Mouse (Mus musculus): Measurements from ENCODE around the gene Olfr1417.
"Not testable (repeated sequence)": the region's sequence is repeated elsewhere in the genome, so short reads cannot be mapped to it uniquely, and the experiment has no call there.

The Olfr1417 gene

GRCm38 (mm10) chr19:11839119-11839518 lies at the start of gene Olfr1417:
TSS of gene Olfr1417 (minus strand) at chr19:11839219.
- no peak for DNase-seq (ENCODE audit: low spot score in 2 of 2)

GRCm38 (mm10) chr19:11886265-11886664 lies 47.2 kb upstream of the Olfr1417 start, which contains the start of gene Olfr1420:
TSS of gene Olfr1420 (plus strand) at chr19:11886565.
- DNase-seq (ENCODE audit: low spot score in 2 of 2), result no peak

- DNase-seq (ENCODE audit: low spot score in 2 of 2), result not testable (repeated sequence)
Measured at GRCm38 (mm10) chr19:11878404-11878803, 39.4 kb upstream of the Olfr1417 start.

GRCm38 (mm10) chr19:11875006-11875405 lies 36.0 kb upstream of the Olfr1417 start, which contains the start of gene Olfr1419:
TSS of gene Olfr1419 (minus strand) at chr19:11875106.
- no peak for DNase-seq (ENCODE audit: low spot score in 2 of 2)

GRCm38 (mm10) chr19:11867837-11868236 lies 28.8 kb upstream of the Olfr1417 start:
- no peak for DNase-seq (ENCODE audit: low spot score in 2 of 2)

GRCm38 (mm10) chr19:11860966-11861365 lies 21.9 kb upstream of the Olfr1417 start, which contains the start of gene Olfr1418:
TSS of gene Olfr1418 (minus strand) at chr19:11861066.
- no peak for DNase-seq (ENCODE audit: low spot score in 2 of 2)

GRCm38 (mm10) chr19:11856506-11856905 lies 17.5 kb upstream of the Olfr1417 start:
- DNase-seq (ENCODE audit: low spot score in 2 of 2), result no peak

- DNase-seq (ENCODE audit: low spot score in 2 of 2), result no peak
Measured at GRCm38 (mm10) chr19:11854821-11855220, 15.8 kb upstream of the Olfr1417 start.

- DNase-seq (ENCODE audit: low spot score in 2 of 2), result no peak
Measured at GRCm38 (mm10) chr19:11852652-11853051, 13.6 kb upstream of the Olfr1417 start.

GRCm38 (mm10) chr19:11846333-11846732 lies 7.3 kb upstream of the Olfr1417 start:
- DNase-seq (ENCODE audit: low spot score in 2 of 2), result no peak

GRCm38 (mm10) chr19:11823346-11824065 lies 15.5 kb downstream of the Olfr1417 start:
- DNase-seq (ENCODE audit: low spot score in 2 of 2), result no peak

GRCm38 (mm10) chr19:11820211-11820610 lies 18.8 kb downstream of the Olfr1417 start:
- no peak for DNase-seq (ENCODE audit: low spot score in 2 of 2)

GRCm38 (mm10) chr19:11819800-11820199 lies 19.2 kb downstream of the Olfr1417 start:
- peak; percentile 16 to 57 for DNase-seq (ENCODE audit: low spot score in 2 of 2)

- peak in 1 of 2 experiments; percentile 5 for DNase-seq (ENCODE audit: low spot score in 2 of 2)
Measured at GRCm38 (mm10) chr19:11819143-11819700, 19.8 kb downstream of the Olfr1417 start, which contains the start of gene Stx3. TSS of gene Stx3 (minus strand) at chr19:11819403.

GRCm38 (mm10) chr19:11818199-11819142 lies 20.5 kb downstream of the Olfr1417 start:
- DNase-seq (ENCODE audit: low spot score in 2 of 2), result peak; percentile 14 to 25

- DNase-seq (ENCODE audit: low spot score in 2 of 2), result no peak
Measured at GRCm38 (mm10) chr19:11817586-11817985, 21.4 kb downstream of the Olfr1417 start.

- DNase-seq (ENCODE audit: low spot score in 2 of 2), result no peak
Measured at GRCm38 (mm10) chr19:11816706-11817105, 22.3 kb downstream of the Olfr1417 start.

- no peak for DNase-seq (ENCODE audit: low spot score in 2 of 2)
Measured at GRCm38 (mm10) chr19:11814742-11815333, 24.2 kb downstream of the Olfr1417 start.

- no peak for DNase-seq (ENCODE audit: low spot score in 2 of 2)
Measured at GRCm38 (mm10) chr19:11813649-11814048, 25.4 kb downstream of the Olfr1417 start.

- DNase-seq (ENCODE audit: low spot score in 2 of 2), result no peak
Measured at GRCm38 (mm10) chr19:11813136-11813535, 25.9 kb downstream of the Olfr1417 start.

GRCm38 (mm10) chr19:11811688-11812365 lies 27.2 kb downstream of the Olfr1417 start:
- no peak for DNase-seq (ENCODE audit: low spot score in 2 of 2)
